Mouse (Mus musculus) gastrocnemius, postnatal 14 days (tissue): ENCODE measurements around the gene Amdhd1. TPM values are rescaled to one million over a fixed set of nuclear protein-coding genes. Genes with fewer than 3 reads are reported as not detected.
"Not testable (repeated sequence)": the region's sequence is repeated elsewhere in the genome, so short reads cannot be mapped to it uniquely, and the experiment has no call there.

Experiments
- DNase-seq: peaks from one replicate; pipeline ENCODE4 v3.0.0; 2021; ENCODE audit warnings: mixed read lengths
- intact Hi-C: fragments of 180-260 bp; cut with DNase I; formaldehyde crosslinking; loops from one replicate; pipeline ENCODE4 v1.15.1; 2025; ENCODE audit warnings: low total_unique reads
- long read RNA-seq, 2 experiments: library from polyadenylated mRNA; stranded (forward); transcript quantifications; one replicate each; pipeline ENCODE4 v2.0.0; 2021
- total RNA-seq, 2 experiments: library from RNA; stranded (reverse); gene quantifications; 2 replicates each; pipeline ENCODE4 v1.2.3; 2021

Gene Amdhd1
- not detected for total RNA-seq
- long read RNA-seq, experiment 1: 0 reads
- long read RNA-seq, experiment 2: 0 reads

DNA sequence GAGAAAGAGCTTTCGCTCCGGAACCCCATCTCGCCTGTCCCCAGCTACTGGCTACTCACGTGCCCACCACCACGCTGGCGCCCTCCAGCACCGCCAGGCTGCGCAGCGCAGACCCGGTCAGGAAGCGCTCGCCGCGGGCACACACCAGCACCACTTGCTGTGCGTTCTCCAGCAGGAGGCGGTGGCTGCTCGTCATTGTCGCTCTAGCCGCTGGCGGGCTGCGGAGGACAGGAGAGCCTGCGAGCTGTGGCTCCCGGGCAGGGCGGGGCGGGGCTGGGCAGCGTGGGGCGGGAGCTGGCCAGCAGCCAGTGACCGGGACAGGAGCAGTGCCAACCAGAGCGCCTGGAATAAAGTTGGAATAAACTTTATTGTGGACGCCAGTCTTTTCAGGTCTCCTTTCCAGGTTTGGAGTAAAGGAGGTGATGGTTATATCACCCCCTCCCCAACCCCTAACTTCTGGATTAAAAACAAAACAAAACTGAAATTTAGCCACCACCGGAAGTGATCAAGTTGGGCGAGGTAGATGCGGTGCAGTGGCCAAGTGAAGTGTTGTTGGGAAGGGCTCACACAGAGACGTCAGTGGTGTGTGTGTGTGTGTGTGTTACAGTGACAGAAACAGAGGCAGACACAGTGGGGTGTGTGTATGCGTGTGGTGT, at the start of gene Amdhd1:
Amdhd1 (minus strand) TSS at position 259 of the 656 bp plus-strand sequence.
- intact Hi-C loops: loop anchor here (10.0 kb wide), 2 partner anchors 115 to 485 kb away; no protein-coding TSS in a partner anchor
- peak; percentile 86 for DNase-seq

DNA sequence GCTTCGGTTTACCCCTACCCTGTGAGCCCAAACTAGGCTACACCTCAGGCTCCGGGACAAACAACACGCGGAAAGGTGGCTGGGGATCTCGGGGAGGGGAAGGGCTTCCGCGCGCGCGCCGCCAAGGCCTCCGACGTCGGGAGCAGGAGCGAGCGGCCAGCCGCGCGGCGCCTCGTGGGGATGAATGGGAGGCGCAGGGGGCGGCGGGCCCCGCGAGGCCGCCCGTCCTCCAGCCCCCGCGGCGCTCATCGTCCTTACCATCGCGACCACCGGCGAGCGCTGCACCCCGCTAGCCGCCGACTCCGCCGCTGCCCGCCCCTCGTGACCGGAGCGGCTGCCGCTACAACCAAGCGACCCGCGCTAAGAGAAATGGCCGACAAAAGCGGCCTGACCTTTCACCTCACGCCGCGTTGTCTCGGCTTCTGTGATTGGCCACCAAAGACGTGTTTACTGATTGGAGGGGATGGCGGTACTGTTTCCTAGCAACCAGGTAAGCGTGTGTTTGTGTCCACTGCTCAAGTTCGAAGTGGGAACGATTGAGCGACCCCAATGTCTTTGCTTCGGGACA, 49.5 kb upstream of the Amdhd1 start, which contains the start of gene Snrpf:
Snrpf (minus strand) TSS at position 426 of the 568 bp plus-strand sequence.
- intact Hi-C loops: no loop called here
- DNase-seq: peak; percentile 80

DNA sequence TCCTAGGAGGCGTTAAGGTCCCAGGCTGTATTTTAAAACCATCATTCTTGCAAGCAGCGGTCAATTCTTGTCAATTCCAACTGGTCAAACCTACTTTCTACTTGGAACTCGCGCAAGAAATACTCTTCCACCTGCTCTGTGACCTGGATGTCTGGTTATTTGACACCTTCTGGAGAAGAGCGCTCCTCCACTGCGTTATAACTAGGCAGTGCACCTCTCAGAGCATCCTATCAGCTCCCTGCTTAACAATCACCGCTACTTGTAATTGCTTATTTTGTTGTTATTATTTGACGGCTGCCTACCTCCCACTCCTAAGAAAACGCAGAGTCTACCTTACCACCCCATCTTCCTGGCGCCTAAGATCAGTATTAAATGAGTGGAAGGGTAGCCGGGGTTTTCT, 49.0 kb upstream of the Amdhd1 start:
- intact Hi-C loops: no loop called here
- DNase-seq: no peak

DNA sequence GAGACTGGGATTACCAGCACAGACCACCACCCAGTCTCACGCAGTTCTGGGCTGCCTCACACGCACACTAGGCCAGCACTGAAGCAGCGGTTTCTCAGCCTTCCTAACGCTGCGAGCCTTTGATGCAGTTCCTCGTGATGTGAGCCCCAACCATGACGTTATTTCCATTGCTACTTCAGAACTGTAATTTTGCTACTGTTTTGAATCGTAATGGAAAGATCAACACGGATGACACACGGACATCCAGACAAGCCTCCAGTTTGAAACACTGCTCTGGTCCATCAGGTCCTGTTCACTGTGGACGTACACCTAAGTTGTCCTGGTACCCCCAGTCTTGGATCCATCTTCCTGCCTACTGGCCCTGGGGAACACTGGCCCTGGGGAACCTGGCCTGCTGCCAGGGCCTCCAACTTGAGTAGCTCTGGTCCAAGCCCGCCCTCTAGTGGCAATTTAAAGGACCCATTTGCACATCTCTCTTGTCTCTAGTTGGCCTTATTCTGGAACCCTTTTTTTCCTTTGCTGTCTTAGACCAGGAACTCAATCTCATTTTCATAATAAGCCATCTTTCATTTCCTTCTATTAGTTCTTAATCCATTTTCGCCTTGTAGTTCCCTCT, 37.5 kb upstream of the Amdhd1 start:
- intact Hi-C loops: loop anchor here (5.0 to 10.0 kb wide), 2 partner anchors 95 to 153 kb away; no protein-coding TSS in a partner anchor
- DNase-seq: peak; percentile 73

DNA sequence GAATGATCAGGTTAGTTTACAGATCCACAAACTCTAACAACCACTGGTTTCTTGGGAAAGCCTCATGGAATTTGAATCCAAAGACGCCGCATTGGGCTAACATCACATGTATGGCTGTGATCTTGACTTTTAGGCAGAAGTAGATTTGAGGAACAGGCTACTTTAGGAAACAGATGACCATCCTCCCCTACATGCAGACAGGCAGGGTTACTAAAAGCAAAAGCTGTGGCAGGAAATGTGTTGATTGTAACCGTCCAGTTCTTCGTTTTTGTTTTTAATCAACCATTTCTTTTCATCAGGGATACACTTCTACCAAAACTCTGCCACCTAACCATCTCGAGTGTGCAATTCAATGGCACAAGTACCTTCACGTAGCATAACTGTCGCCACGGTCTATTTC, 36.1 kb upstream of the Amdhd1 start:
- DNase-seq: no peak
- intact Hi-C loops: loop anchor here (5.0 to 10.0 kb wide), 2 partner anchors 94 to 151 kb away; no protein-coding TSS in a partner anchor

DNA sequence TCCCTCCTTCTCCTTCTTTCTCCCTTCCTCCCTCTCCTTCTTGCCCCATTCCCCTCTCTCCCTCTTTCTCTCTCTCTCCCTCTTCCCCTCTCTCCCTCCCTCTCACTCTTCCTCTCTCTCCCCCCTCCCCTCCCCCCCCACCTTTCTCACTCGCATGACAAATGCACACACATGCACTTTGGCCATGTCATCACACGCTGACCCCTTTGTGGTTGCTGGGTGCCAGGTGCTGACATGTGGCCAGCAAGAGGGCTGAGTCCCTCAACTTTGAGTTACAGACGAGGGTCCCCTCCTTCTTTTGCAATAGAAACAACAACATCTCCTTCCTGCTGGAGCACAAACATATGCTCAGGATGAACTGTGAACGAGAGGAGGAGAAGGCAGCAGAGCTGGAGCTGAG, 35.1 kb upstream of the Amdhd1 start:
- DNase-seq: no peak
- intact Hi-C loops: loop anchor here (5.0 to 10.0 kb wide), 2 partner anchors 93 to 150 kb away; no protein-coding TSS in a partner anchor

DNA sequence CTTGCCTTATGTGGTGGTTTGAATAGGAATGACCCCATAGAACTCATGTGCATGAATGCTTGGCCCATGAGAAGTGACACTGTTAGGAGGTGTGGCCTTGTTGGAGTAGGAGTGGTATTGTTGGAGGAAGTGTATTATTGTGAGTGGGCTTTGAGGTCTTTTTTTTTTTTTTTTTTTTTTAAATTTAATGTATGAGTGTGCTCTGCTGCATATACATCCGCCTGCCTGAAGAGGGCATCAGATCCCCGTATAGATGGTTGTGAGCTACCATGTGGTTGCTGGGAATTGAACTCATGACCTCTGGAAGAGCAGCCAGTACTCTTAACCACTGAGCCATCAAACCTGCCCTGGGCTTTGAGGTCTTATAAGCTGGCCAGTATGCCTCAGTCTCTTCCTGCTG, 32.4 kb upstream of the Amdhd1 start:
- no peak for DNase-seq
- intact Hi-C loops: loop anchor here (10.0 kb wide), 1 partner anchor 147 kb away; no protein-coding TSS in a partner anchor

DNA sequence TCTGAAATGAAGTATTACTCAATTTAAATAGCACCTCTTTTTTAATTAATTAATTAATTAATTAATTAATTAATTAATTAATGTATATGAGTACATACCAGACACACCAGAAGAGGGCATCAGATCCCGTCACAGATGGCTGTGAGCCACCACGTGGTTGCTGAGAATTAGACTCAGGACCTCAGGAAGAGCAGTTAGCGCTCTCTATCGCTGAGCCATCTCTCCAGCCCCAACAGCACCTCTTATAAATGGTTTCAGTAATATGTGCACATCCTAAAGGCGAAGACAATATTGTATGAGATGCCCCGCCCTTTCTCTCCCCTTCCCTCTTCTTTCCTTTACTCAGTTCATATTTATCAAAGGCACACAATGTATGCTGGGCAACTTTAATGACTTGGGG, 28.8 kb upstream of the Amdhd1 start:
- no peak for DNase-seq
- intact Hi-C loops: no loop called here

DNA sequence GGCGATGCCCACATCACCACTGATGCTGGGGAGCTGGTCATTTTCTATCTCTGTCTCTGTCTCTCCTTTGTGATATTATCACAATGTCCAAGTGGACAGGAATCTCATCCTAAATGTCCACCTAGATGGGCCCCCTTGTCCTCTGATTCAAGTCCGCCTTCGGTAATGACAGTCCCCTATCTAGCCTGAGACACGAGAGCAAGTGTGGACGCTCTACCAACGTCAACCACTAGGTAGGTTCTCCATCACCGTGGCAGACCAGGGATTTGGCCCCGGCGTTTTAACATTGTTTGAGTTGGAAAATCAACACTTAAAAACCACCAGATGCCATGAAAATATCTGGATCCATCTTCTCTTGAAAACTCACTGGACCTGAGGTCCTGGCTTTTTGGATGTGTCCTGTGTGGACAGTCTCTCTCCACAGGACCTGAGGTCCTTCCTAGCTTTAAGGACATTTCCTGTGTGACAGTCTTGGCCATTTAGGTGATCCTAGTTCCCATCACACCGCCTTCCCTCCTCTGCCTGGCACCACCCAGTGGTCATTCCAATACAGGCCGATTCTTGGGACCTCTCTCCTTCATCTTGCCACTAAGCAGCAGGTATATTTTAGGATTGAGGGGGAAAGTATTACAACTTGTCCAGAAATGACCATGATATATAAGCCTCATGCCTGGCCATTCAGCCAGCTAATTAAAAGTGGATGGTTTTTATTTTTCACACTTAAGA, 28.2 kb upstream of the Amdhd1 start:
- intact Hi-C loops: no loop called here
- DNase-seq: no peak

DNA sequence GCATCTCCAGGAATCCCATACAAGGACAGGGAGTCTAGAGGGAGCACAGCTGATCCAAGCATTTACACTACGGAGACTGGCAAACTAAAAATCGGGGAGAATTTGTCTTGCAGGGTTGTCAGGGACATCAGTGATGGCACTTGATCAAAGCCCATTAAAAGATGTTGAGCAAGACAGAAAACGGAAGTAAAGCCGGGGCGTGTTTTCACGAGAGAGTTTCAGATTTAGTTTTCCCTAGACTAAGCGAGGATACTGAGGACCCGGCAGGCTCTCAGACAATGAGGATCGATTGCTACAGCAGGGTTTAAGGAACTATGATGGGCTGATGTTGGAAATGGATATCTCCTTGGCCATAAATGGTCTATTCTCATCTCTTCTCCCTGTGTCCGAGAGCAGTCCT, 27.2 kb upstream of the Amdhd1 start:
- no peak for DNase-seq
- intact Hi-C loops: no loop called here

DNA sequence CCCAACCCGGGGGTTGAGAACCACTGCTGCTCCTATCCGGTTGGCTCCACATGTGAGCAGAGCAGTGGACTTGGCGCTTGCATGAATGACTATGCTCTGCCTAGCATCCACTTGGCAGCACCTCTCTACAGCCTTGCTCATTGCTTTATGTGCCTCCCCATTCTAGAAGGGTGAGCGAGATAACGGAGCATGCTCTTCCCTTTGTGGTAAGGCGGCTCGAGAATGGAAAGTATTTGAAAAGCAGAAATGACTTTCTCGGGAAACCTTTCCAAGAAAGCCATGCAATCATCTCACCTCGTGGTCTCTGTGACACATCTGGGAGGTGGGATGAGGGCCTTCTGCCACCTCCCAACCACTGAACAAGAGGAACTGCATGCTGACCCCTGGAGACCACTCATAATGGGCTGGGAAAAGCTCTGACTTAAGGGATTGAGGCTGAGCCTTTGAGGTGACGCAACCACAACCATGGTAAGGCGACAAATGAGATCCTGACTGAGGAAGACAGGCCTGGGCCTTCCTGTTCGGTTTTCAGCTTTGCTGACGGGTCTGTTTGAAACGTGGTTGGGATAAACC, 24.8 kb upstream of the Amdhd1 start:
- intact Hi-C loops: no loop called here
- no peak for DNase-seq

DNA sequence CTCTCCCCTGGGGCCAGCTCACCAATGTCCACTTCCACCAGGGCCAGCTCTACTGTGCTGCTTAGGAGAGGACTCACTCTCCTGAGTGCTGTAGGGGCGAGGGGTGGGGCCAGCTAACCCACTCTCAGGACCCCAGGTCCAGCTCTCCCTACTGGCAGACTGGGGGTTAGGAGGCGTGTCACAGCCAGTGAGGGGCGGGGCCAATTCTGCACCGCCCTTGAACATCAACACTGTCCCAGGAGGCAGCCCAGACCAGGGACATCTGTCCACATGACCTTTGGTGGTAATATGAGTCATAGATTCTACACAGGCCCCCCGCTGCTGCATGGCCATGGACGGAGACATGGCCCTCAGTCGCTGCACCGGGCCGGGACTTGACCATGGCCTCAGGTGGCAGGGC, 20.0 kb upstream of the Amdhd1 start:
- DNase-seq: no peak
- intact Hi-C loops: no loop called here

DNA sequence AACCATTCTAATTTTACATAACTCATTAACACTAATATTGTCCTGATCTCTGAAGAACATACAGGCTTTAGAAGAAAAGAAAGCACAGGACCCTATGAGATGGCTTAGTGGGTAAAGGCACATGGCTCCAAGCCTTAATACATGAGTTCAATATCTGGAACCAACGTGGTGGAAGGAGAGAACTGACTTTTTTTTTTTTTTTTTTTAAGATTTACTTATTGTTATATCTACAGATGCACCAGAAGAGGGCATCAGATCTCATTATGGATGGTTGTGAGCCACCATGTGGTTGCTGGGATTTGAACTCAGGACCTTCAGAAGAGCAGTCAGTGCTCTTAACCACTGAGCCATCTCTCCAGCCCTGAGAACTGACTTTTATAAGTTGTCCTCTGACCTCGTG, 18.1 kb upstream of the Amdhd1 start:
- intact Hi-C loops, DNase-seq: not testable (repeated sequence)

DNA sequence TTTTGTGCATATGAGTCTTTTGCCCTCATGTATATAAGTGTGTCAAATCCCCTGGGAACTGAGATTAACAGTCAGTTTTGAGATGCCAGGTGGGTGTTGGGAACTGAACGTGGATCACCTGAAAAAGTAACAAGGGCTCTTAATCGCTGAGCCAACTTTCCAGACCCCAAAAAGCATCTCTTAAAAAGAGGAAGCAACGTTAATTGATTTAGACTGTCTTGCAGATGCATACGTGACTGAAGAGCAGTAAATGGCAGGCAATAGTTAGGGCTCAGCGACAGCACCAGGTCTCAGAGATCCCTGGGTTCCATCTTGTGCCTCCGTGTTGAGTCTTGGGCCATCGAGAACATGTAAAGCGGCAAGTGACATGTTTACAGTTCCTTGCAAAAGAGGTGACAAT, 12.8 kb upstream of the Amdhd1 start:
- DNase-seq: no peak
- intact Hi-C loops: no loop called here

DNA sequence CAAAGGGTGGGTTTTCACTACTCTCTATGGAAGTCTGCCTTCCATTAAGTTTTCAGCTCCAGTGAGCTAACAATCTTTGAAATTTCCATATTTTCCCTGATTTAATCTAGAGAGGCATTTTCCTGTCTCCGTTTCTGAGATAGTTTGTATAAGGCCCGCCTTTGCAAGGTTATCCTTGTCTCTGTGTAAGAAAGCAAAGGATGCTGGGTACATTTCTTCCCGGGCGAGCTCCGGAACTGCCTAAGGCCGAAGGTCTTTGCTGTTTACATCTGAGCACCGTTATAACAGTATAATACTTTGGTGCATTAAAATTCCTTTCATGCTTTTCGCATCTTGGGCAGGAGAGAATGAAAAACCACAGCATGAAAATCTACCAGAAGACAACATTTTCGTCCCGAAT, 10.0 kb upstream of the Amdhd1 start:
- no peak for DNase-seq
- intact Hi-C loops: loop anchor here (5.0 to 10.0 kb wide), 3 partner anchors 63 to 495 kb away; partner anchors contain the start of gene Hal

DNA sequence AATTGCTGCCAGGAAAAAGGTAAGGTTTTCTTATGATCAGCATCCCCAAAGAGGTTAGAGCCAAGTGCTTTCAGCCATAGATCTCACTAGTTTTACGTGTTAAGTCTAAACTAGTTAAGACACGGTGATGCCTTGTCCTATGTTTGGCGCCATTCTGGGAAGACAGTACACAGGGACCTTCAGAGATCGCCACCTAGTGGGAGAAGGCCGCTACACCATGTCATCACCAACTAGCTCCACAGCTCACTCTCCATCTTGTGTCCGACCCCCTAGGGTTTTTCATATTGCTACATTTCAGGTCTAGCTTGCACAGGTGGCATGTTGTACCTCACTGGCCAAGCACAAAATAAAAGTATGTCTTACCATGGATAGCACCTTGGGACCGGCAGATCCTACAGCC, 9.2 kb upstream of the Amdhd1 start:
- intact Hi-C loops: loop anchor here (5.0 to 10.0 kb wide), 3 partner anchors 62 to 494 kb away; partner anchors contain the start of gene Hal
- peak; percentile 67 for DNase-seq

DNA sequence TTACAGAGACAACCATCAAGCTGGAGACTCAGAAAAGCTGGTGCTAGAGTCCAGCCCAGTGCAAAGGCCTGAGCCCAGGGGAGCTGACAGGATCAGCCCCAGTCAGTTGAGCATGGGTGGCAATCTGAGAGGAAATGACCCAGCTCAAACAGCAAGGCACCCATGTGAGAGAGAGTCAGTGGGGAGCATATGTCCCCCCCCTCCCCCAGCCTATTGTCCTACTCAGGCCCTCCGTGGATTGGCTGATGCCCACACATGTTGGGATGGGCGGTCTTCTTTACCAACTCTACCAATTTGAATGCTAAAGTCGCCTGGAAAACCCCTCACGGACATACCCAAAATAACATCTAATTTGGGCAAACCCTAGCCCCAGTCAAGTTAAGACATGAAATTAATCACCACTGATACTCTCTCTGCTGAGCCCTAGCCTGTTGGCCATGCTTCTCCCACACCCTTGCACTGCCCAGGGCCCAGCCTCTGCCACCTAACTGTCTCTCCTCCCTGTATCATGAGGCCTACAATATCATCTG, 8.0 kb upstream of the Amdhd1 start:
- no peak for DNase-seq
- intact Hi-C loops: loop anchor here (5.0 to 10.0 kb wide), 3 partner anchors 61 to 493 kb away; partner anchors contain the start of gene Hal

DNA sequence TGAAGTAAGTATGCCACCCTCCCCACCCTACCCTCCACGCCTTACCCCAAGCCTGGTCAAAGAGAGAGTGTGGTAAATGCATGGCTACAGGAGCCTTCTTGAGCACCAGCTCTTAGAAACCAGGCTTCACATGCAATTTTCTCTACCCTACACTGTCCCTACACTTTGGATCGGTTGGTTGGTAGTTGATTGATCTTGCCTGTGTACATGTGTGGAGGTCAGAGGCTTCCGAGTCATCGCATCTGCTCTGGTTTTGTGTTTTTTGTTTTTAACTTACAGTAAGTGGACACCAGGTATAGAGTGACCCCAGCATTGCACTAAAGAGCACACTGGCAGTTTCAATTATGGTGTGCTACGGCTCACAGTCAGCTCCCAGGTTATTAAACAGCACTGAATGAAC, 4.3 kb upstream of the Amdhd1 start:
- intact Hi-C loops: loop anchor here (10.0 kb wide), 2 partner anchors 119 to 489 kb away; no protein-coding TSS in a partner anchor
- no peak for DNase-seq

DNA sequence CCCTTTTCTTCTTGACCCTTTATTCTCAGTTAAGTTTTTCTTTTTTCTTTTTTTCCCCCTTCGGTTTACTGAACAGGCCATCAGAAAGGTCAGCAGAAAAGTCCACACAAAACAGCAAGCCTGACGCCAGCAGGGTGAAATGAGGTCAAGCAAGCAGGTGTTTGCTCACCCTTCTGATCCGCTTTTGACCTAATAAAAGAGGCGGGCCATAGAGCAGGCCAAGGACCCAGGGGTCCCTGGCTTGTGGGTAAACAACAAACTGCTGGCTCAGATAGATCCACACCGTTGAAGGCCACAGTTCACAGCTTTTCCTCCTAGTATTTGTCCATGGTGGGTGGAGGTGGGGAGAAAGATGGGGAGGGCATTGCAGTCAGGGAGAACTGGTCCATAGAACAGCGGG, 3.3 kb upstream of the Amdhd1 start:
- DNase-seq: no peak
- intact Hi-C loops: loop anchor here (10.0 kb wide), 2 partner anchors 118 to 488 kb away; no protein-coding TSS in a partner anchor
